Mouse (Mus musculus) kidney, adult 11 months (tissue): ENCODE measurements around the gene Cbx3.
"Not testable (repeated sequence)": the region's sequence is repeated elsewhere in the genome, so short reads cannot be mapped to it uniquely, and the experiment has no call there.

ENCODE experiments used
- DNase-seq: peaks from one replicate; pipeline ENCODE4 v3.0.0; 2022

Gene Cbx3

GRCm38 (mm10) chr6:51471179-51471505 is 982 bp downstream of the Cbx3 start:
- DNase-seq = no peak

- DNase-seq = no peak
Observed at GRCm38 (mm10) chr6:51471782-51472181, 1.6 kb downstream of the Cbx3 start.

- no peak for DNase-seq
Observed at GRCm38 (mm10) chr6:51472213-51472612, 2.1 kb downstream of the Cbx3 start.

- no peak for DNase-seq
Observed at GRCm38 (mm10) chr6:51479136-51479731, 9.1 kb downstream of the Cbx3 start.

GRCm38 (mm10) chr6:51481548-51481947 is 11.4 kb downstream of the Cbx3 start:
- peak; percentile 37 for DNase-seq

- no peak for DNase-seq
Observed at GRCm38 (mm10) chr6:51483861-51484260, 13.7 kb downstream of the Cbx3 start.

- not testable (repeated sequence) for DNase-seq
Observed at GRCm38 (mm10) chr6:51484556-51484955, 14.4 kb downstream of the Cbx3 start.

GRCm38 (mm10) chr6:51485646-51486045 is 15.5 kb downstream of the Cbx3 start:
- no peak for DNase-seq

- no peak for DNase-seq
Observed at GRCm38 (mm10) chr6:51486076-51486710, 16.0 kb downstream of the Cbx3 start.

- no peak for DNase-seq
Observed at GRCm38 (mm10) chr6:51486731-51487130, 16.6 kb downstream of the Cbx3 start.

- DNase-seq = peak; percentile 85
Observed at GRCm38 (mm10) chr6:51489787-51490186, 19.6 kb downstream of the Cbx3 start.

- DNase-seq = peak; percentile 14
Observed at GRCm38 (mm10) chr6:51497321-51498111, 27.4 kb downstream of the Cbx3 start.

- no peak for DNase-seq
Observed at GRCm38 (mm10) chr6:51505671-51506070, 35.5 kb downstream of the Cbx3 start.

GRCm38 (mm10) chr6:51507556-51507955 is 37.4 kb downstream of the Cbx3 start:
- DNase-seq = no peak

- peak; percentile 54 for DNase-seq
Observed at GRCm38 (mm10) chr6:51508750-51509648, 38.8 kb downstream of the Cbx3 start.

GRCm38 (mm10) chr6:51510094-51510493 is 39.9 kb downstream of the Cbx3 start:
- DNase-seq = peak; percentile 13

- no peak for DNase-seq
Observed at GRCm38 (mm10) chr6:51510946-51511345, 40.8 kb downstream of the Cbx3 start.

- no peak for DNase-seq
Observed at GRCm38 (mm10) chr6:51513745-51514144, 43.6 kb downstream of the Cbx3 start.

GRCm38 (mm10) chr6:51514860-51515259 is 44.7 kb downstream of the Cbx3 start:
- no peak for DNase-seq

GRCm38 (mm10) chr6:51523310-51523709 is 53.1 kb downstream of the Cbx3 start:
- DNase-seq = no peak

GRCm38 (mm10) chr6:51523807-51524320 is 53.7 kb downstream of the Cbx3 start, which contains the start of gene Snx10:
Snx10 (plus strand) TSS chr6:51523901.
- DNase-seq = no peak

- no peak for DNase-seq
Observed at GRCm38 (mm10) chr6:51524321-51524931, 54.3 kb downstream of the Cbx3 start.
